Mouse (Mus musculus) kidney, postnatal 14 days (tissue): Measurements from ENCODE around the gene Trak2.
"Not testable (repeated sequence)": the region's sequence is repeated elsewhere in the genome, so short reads cannot be mapped to it uniquely, and the experiment has no call there.

Source experiments
- DNase-seq: peaks from one replicate; pipeline ENCODE4 v3.0.0; 2022; ENCODE audit warnings: mixed read lengths

Trak2 gene

GRCm38 (mm10) chr1:58885646-58886045, 87.6 kb downstream of the Trak2 start:
- no peak for DNase-seq

GRCm38 (mm10) chr1:58883279-58883678, 90.0 kb downstream of the Trak2 start:
- not testable (repeated sequence) for DNase-seq

GRCm38 (mm10) chr1:58879291-58879690, 93.9 kb downstream of the Trak2 start:
- DNase-seq: not testable (repeated sequence)

- not testable (repeated sequence) for DNase-seq
These were observed 96.7 kb downstream of the Trak2 start for GRCm38 (mm10) chr1:58876500-58876899.

GRCm38 (mm10) chr1:58860586-58860985, 112.6 kb downstream of the Trak2 start:
- DNase-seq: not testable (repeated sequence)

- peak; percentile 16 for DNase-seq
These were observed 113.4 kb downstream of the Trak2 start for GRCm38 (mm10) chr1:58859738-58860365.

- DNase-seq: not testable (repeated sequence)
These were observed 114.1 kb downstream of the Trak2 start for GRCm38 (mm10) chr1:58859131-58859530.

GRCm38 (mm10) chr1:58856811-58857210, 116.4 kb downstream of the Trak2 start:
- not testable (repeated sequence) for DNase-seq
